Mouse (Mus musculus) CH12F3 (cell line): ENCODE results near the gene Pin1rt1.

ENCODE experiments used
- in situ Hi-C: fragments of 300-500 bp; cut with MboI; formaldehyde crosslinking; loops from 2 replicates; pipeline ENCODE4 v1.14.3; 2020; ENCODE audit warnings: low sequenced_read_pairs

The Pin1rt1 gene

GRCm38 (mm10) chr2:104714254-104714691 is 1.9 kb downstream of the Pin1rt1 start:
- in situ Hi-C loops = no loop called here

- in situ Hi-C loops = no loop called here
Measured at GRCm38 (mm10) chr2:104712486-104712809, 3.7 kb downstream of the Pin1rt1 start.

DNA sequence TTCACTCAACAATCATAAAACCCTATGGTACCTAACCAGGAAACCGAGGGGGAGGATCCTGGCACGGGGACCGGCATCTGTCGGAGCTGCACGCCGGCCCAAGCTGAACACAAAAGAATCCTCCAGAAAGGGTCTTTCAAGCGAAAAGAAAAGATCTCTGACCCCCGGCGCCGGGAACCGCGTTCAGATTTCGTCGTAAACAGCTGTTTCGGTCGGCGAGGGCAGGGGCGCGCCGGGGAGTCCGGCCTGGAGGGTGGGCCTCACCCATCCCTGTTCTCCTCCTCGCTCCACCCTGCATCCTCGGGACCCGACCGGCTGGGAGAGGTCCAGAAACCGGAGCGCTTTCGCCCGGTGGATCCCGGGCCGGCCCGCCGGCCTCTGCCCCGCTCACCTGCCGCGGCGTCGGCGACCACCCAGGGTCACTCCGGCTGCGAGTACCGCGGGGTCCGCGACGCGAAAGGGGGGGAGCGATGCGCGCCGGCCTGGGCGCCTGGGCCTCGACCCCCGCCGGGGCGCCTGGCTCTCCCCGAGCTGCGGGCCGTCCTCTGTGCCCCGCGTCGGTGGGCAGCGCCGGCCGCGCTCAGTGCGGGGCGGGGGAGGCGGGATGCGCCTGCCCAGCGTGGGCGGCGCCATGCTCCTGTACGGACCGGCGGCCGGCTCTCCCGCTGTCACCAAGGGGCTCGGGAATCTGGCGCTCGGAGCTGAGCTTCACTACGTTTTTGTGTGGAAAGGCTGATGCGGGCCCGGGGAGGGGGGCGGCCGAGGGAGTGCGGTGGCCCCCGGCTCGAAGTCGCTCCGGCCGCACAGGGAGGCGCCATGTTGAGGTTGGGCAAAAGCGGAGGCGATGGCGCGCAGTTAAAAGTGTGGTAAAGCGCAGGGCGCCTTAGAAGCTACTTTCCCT is 4.3 kb downstream of the Pin1rt1 start, which contains the start of gene Tcp11l1:
TSS of gene Tcp11l1 (minus strand) at position 585 of the 901 bp plus-strand sequence.
- in situ Hi-C loops = no loop called here

DNA sequence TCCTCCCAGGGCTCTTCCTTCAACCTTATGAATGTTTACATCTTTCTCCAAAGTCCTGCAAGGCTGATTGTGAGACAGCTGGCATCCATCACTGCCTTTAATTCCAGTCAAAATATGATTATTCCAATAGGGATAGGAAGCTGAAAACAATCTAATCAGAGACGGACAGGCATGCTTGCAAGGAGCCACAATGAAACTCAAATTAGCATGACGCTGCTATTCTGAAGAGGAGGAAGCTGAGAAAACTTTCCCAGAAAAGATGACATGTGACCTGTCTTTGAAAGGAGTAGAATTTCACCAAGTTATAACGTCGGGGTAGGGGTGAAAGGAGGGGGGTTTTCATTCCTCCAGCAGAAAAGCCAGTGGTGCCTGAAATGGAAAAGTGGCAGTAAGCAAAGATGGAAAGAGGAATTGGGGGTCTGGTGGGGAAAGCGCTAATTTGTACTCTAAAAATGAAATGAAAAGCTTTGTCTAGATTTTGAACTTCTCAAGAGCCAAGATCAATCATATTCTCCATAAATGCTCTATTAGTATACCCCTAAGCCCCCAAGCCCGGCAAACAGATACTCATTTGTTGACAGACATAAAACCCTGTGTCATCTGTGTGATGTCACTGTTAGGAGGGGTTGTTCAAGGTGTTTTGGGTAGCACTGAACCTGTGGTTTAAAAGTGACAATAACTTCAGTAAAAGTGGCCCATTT is 5.4 kb downstream of the Pin1rt1 start:
- in situ Hi-C loops = no loop called here

GRCm38 (mm10) chr2:104709786-104710337 is 6.3 kb downstream of the Pin1rt1 start:
- in situ Hi-C loops = no loop called here

- in situ Hi-C loops = no loop called here
Measured at GRCm38 (mm10) chr2:104704355-104704754, 11.8 kb downstream of the Pin1rt1 start.

DNA sequence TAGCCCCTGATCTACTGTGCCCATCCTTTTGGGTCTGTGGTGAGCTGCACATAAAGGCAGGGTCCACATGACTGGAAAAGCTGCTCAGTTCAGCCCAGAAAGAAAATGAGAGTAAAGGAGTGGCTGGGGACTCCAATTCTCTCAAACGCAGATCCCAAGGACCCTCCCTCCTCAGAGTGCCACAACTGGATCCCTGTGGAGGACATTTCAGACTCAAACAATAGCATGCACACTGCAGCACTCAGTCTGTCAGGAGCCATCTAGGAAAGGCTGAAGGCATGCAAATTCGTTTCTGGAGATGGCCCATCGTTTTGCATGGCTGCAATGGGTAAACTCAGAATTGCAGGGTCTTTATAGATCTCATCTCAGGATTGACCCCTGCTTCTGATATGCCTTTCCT is 13.0 kb downstream of the Pin1rt1 start:
- in situ Hi-C loops = no loop called here

GRCm38 (mm10) chr2:104699659-104700058 is 16.5 kb downstream of the Pin1rt1 start:
- in situ Hi-C loops = no loop called here

DNA sequence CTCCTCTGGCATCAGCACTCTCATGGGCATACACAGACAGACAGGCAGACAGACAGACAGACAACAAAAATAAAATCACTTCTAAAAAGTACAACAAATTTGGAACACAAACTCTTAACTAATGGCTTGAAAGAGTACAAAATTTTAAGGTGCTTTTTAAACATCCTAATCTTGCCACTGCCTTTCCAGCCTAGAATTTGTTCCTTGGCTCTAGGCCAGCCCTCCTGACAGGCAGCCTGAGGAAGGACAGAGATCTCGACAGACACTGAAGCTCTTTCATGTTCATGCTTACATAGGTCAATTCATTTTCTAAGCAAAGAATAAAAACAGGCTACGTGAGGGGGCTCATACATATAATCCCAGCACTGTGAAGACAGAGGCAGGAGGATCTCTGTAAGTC is 23.6 kb downstream of the Pin1rt1 start:
- in situ Hi-C loops = no loop called here

- in situ Hi-C loops = no loop called here
Measured at GRCm38 (mm10) chr2:104690720-104691119, 25.5 kb downstream of the Pin1rt1 start.

GRCm38 (mm10) chr2:104688724-104689123 is 27.5 kb downstream of the Pin1rt1 start:
- in situ Hi-C loops = loop anchor here (10.0 kb wide), 1 partner anchor 66 kb away; no protein-coding TSS in a partner anchor

- in situ Hi-C loops = loop anchor here (10.0 kb wide), 1 partner anchor 66 kb away; no protein-coding TSS in a partner anchor
Measured at GRCm38 (mm10) chr2:104688321-104688720, 27.9 kb downstream of the Pin1rt1 start.

- in situ Hi-C loops = loop anchor here (10.0 kb wide), 1 partner anchor 68 kb away; no protein-coding TSS in a partner anchor
Measured at GRCm38 (mm10) chr2:104687261-104687660, 28.9 kb downstream of the Pin1rt1 start.

DNA sequence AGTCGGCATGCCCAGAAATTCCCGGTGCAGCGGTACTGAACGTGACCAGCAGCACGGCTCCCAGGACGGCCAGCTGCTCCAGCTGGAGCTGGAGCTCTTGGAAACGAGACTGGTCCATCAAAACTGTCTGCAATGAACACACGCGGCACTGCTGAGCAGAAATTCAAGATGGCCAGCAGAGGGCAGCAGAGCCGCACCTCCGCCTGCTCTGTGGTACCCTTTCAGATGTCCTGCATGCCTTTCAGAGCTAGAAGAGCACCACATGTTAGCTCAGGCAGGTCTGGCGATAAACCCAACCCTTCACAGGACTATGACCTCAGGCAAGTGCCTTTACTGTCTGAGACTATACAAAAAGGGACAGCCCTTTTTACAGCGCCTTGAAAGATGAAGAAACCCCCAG is 30.8 kb downstream of the Pin1rt1 start:
- in situ Hi-C loops = loop anchor here (10.0 kb wide), 1 partner anchor 69 kb away; no protein-coding TSS in a partner anchor

GRCm38 (mm10) chr2:104684771-104685170 is 31.4 kb downstream of the Pin1rt1 start:
- in situ Hi-C loops = loop anchor here (10.0 kb wide), 1 partner anchor 70 kb away; no protein-coding TSS in a partner anchor

DNA sequence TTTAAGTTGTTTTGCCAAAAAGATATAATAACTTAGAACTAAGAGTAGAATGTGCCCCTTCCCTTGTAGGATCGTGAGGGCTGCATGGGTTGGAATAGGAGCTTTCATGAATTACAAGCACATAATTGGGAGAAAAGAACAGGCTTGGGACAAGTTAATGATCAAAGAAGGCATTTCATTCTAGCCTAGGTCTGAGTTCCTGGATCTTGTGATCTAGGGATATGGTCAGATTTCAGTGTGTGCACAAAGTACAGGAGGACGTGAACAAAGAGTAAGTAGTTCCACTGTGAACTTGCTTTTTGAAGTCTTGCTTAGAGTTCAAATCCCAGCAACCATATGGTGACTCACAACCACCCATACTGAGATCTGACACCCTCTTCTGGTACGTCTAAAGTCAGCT is 38.9 kb downstream of the Pin1rt1 start:
- in situ Hi-C loops = no loop called here

DNA sequence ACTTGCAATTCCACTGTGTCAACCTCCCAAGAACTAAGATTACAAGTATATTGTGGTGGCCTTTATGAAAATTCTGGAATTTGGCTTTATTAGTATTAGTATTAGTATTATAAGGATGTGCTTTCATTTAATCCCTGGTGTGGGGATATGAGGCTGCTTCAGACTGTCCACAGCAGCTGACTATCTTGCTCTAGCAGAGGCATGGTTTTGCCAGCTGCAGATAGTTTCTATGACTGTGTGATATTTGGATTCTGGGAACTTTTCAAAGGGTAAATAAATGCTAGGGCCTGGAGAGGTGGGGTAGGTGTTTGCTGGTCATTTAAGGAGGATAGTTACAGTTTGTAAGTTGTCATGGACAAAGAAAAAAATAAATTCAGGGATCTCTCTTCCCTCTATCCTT is 44.5 kb downstream of the Pin1rt1 start:
- in situ Hi-C loops = no loop called here

GRCm38 (mm10) chr2:104669122-104669804 is 46.9 kb downstream of the Pin1rt1 start:
- in situ Hi-C loops = no loop called here
